Mouse (Mus musculus): ENCODE measurements at regions not wholly inside any gene's neighbourhood (a gene's known extent, or its start where the extent isn't known, plus 50 kb on each side); places are given as distances from the start of the nearest gene placed in this dataset.

GRCm38 (mm10) chr13:39350668-39351067, 390.0 kb upstream of the Slc35b3 start:
- DNase-seq, result peak; percentile 87 to 92

- peak; percentile 52 to 59 for DNase-seq
Observed at GRCm38 (mm10) chr13:39347761-39348160, 387.1 kb upstream of the Slc35b3 start.

- no peak for DNase-seq
Observed at GRCm38 (mm10) chr13:39334874-39335273, 374.2 kb upstream of the Slc35b3 start.

DNA sequence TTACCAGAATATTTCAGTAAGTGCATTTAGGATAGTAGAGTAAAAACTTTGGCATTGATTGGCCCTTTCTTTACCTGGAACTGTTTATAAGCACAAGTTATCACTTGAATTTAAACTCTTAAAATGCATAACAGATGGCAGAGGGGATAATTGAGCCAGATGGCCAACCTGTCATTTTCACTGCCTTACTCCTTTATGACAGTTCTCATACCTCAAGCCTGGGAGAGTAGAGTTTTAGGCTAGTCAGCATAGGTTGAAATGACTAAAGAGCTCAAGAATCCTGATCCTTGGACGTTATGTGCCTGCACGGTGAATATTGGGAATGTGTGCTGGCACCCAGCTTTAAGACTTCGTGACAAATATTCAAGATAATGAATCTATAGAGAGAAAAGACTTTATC, 369.1 kb upstream of the Slc35b3 start:
- DNase-seq, result peak in 1 of 2 experiments; percentile 48

- DNase-seq, result no peak
Observed at GRCm38 (mm10) chr13:39326176-39326575, 365.5 kb upstream of the Slc35b3 start.

- no peak for DNase-seq
Observed at GRCm38 (mm10) chr13:39321111-39321510, 360.4 kb upstream of the Slc35b3 start.

GRCm38 (mm10) chr13:39309758-39310157, 349.1 kb upstream of the Slc35b3 start:
- DNase-seq, result no peak

DNA sequence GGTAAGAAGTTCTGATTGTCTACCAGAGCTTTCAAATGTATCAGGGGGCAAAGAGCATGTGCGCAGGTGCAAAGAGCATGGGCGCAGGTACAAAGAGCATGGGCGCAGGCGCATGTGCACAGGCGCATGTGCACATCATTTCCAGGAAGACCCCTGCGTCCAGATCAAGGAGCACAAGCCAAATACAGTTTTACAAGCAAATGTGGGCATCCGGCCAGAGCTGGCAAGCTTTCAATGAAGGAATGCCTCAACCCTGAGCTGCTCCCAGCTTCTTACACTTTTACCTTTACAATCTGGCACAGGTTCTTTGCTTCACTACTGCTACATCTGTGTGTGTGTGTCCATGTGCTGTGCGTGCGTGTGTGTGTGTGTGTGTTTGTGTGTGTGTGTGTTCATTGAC, 347.2 kb upstream of the Slc35b3 start:
- DNase-seq, result peak; percentile 56 to 78

- DNase-seq, result no peak
Observed at GRCm38 (mm10) chr13:39306851-39307250, 346.2 kb upstream of the Slc35b3 start.

- no peak for DNase-seq
Observed at GRCm38 (mm10) chr13:39297129-39297528, 336.5 kb upstream of the Slc35b3 start.

DNA sequence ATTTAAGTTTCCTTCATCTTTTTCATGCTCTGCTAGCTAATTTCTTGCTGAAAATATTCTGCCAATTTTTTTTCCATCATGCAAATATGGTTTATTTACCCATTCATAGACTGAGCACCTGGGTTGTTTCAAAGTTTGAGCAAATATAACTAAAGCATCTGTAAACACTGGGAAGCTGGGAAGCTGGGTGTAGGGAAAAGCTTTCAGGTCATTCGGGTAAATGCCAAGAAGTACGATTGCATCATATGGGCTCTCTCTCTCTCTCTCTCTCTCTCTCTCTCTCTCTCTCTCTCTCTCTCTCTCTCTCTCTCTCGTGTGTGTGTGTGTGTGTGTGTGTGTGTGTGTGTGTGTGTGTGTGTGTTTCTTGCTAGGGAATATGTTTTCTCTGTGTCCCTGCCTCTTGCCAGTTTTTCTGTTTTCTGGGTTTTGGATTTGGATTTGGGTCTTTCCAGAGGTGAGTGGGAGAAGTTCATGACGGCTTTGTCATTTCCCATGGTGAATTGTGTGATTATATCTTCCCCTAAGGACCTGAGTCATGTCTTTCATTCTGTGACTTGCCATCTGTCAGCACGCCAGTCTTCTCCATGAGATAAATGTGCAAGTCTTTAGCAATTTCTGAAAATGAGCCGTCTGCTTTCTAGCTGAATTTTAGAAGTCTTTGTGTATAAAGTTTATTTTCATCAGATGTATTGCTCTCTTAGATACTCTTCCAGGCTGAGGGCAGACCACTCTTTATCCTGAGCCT, 329.7 kb upstream of the Slc35b3 start:
- no peak for DNase-seq

- no peak for DNase-seq
Observed at GRCm38 (mm10) chr13:39282272-39282671, 321.6 kb upstream of the Slc35b3 start.

- DNase-seq, result peak in 1 of 2 experiments; percentile 4
Observed at GRCm38 (mm10) chr13:39278101-39278500, 317.4 kb upstream of the Slc35b3 start.

DNA sequence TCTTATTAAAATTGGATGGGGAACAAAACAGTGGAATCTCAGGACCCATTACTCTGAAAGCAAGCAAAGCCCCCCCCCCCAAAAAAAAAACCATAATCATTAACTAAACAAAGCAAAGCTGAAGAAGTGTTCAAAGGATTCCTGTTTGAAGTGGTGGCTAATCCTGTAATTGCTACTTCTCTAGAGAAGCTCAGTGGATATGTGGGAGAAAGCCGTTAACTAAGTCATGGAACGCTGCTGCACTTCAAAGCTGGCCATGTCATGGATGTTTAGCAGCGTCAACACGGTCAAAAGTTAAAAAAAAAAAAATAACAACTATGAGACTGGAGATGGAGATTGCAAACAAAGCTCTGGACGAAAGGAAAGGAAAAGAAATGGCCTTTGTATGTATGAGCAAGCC, 305.3 kb upstream of the Slc35b3 start:
- DNase-seq, result no peak

- no peak for DNase-seq
Observed at GRCm38 (mm10) chr13:39256708-39257107, 296.0 kb upstream of the Slc35b3 start.

- DNase-seq, result peak; percentile 6 to 40
Observed at GRCm38 (mm10) chr13:39255338-39255737, 294.7 kb upstream of the Slc35b3 start.

DNA sequence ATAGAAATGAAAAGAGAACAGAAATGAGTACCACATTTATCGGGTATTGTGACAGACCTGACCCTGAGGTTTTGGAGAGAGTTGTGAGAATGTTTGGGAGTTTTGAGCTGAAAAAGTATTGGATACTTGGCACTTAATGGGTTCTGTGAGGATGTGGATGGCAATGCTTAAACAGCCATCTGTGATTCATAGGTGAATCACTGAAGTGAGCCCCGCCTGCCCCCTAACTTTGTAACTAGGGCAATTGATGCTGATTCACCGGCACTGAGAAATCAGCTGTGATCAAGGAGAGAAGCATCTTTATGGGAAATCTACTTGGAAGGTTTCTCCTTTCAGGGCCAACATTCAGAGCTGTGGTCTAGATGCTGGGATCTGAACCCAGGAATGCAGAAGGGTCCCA, 291.9 kb upstream of the Slc35b3 start:
- no peak for DNase-seq

- no peak for DNase-seq
Observed at GRCm38 (mm10) chr13:39250096-39250495, 289.4 kb upstream of the Slc35b3 start.

- DNase-seq, result no peak
Observed at GRCm38 (mm10) chr13:39226829-39227228, 266.2 kb upstream of the Slc35b3 start.

- no peak for DNase-seq
Observed at GRCm38 (mm10) chr13:39225651-39226050, 265.0 kb upstream of the Slc35b3 start.

GRCm38 (mm10) chr13:39211076-39211475, 250.4 kb upstream of the Slc35b3 start:
- DNase-seq, result peak; percentile 47 to 68

DNA sequence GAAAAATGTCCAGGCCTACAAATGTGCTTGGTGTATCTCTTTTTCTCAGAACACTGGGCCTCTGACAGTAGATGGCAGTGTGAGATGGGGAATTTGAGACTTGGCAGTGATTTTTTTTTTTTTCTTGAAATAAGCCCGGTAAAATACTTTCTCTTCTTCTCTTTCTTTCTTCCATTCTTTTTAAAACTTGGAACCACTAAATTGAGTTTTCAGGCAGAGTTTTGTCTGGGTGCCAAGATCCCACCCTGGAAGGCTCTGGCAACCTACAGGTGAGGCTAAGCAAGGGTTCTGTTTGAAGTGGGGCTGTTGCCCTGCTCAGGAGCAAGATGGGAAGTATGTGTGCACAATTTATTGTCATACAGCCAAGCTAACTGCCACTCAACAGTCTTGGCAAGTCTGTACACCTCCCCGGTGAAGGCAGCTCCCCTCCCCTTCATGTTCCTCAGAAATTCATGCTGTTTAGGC, 223.1 kb upstream of the Slc35b3 start:
- DNase-seq, result peak; percentile 66 to 69

- DNase-seq, result no peak
Observed at GRCm38 (mm10) chr13:39161980-39162379, 201.3 kb upstream of the Slc35b3 start.

DNA sequence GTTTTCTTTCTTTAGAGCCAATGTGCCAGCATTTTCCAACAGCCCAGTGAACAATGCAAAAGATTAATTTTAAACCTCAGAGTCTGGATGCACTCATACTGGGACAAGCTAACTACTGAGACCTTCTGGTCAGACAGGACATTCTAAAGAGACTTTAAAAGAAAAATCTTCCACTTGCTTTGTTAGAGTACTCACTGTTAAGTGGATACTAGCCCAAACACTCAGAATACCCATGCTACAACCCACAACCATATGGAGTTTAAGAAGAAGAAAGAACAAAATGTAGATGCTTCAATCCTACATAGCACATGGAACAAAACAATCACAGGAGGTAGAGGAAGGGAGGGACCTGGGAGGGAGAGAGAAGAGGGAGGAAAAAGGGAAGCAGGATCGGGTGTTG, 167.3 kb upstream of the Slc35b3 start:
- no peak for DNase-seq

- DNase-seq, result no peak
Observed at GRCm38 (mm10) chr13:39092058-39092457, 131.4 kb upstream of the Slc35b3 start.
